Mouse (Mus musculus) retina, postnatal 1 day (tissue): Measurements from ENCODE around the gene Osbp2.

Source experiments
- DNase-seq: peaks from one replicate; pipeline ENCODE4 v3.0.0-alpha.2; 2012

Osbp2 gene

DNA sequence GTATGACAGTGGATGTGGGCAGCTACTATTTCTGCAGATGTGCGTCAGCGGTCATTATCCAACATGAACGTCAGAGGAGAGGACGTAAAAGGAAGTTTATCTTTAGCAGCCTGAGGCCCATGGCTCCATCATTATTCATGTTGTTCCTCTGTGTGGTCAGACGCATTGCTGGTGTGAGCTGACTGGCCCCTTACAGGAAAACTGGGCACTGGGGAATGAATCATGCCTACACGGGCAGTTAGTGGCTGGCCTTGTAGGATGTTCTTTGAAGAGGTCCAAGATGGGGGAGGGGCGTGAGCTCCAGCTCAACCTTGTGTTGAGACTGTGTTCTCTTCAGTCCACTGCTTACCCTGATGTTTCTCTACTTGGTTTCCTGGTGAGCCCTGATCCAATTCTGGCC is 109.0 kb downstream of the Osbp2 start:
- no peak for DNase-seq

DNA sequence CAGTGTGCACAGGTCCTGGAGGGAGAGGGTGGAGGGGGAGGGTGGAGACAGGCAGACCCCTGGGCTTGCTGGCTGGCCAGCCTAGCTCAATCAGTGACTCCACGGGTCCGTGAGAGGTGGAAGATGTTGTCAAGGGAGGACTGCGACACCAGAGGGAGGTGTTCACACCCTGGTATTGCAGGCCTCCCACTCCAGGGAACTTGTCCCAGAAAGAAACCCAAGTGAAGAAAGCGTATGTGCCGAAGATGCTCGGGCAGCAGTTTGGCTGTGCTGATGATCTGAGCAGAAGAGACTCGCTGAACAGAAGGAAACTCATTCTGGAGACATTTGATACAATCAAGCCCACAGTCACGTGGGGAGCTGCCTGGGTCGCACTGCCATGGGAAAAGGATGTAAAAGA is 109.8 kb downstream of the Osbp2 start:
- DNase-seq = no peak

DNA sequence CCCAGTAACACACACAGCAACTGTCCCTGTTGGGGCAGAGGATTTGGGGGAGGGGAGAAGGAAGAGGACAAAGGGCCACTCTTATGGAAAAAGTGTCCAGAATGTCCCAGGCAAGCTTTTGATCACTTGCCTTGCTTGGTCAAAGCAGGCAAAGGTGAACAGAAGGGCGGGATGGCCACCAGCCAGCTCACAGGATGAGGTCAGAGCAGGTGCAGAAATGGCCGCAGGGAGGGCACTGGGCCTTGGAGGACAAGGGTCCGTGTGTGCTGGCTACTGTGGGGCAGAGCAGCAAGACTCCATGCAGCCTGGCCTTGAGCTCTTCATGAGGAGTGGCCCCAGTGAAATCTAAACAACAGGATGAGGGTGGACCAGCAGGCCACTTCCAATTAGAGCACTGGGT is 110.9 kb downstream of the Osbp2 start:
- peak; percentile 51 for DNase-seq

DNA sequence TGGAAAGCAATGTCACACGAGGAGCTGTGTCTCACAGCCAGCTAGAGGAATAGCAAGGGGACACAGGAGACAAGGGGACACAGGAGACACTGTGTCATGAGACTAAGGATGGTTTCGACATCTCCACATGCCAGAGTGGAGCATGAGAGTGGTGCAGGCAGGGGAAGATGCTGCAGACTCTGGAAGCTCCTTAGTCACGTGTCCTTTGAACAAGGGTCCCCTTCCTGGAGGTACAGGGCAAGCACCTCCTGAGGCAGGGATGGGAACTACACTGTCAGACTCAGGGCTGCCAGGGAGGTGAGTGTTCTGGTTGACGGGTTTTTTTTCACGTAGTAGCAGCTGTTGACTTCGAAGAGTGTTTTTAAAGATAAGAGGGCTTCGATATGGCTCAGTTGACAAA is 113.9 kb downstream of the Osbp2 start:
- DNase-seq = peak; percentile 22

DNA sequence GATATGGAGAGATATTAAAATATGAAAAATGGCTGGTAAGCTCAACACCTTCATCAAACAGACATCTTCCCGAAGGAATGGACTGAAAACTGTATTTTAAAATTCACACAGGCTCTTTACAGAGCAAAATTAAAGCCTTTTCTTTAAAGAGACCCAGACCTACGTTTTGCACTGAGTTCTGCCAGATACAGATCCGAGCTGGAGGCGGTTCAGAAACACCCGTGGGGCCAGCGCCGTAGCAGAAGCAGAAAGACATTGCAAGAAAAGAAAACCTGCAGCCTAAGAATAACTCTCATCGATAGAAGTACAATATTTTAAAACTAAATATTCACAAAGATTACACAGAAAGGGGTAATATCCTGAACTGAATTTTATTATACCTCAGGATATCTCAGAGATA is 121.3 kb downstream of the Osbp2 start:
- no peak for DNase-seq

DNA sequence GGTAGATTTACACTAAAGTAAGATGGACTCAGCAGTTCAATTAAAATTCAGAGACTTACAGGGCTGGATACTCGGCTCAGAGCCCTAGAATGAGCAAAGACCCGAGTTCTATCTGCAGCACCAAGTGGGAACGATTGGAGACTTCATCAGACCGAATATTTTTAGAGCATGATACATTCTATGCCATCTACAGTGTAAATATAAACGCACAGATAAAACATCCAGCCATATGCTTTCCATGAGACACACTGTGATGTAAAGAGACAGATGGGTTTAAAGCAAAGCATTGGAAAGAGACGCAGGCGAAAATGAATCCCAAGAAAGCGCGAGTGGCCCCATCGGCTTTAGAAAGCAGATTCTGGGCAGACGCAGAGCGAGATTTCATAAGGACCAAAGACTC is 122.5 kb downstream of the Osbp2 start:
- no peak for DNase-seq

DNA sequence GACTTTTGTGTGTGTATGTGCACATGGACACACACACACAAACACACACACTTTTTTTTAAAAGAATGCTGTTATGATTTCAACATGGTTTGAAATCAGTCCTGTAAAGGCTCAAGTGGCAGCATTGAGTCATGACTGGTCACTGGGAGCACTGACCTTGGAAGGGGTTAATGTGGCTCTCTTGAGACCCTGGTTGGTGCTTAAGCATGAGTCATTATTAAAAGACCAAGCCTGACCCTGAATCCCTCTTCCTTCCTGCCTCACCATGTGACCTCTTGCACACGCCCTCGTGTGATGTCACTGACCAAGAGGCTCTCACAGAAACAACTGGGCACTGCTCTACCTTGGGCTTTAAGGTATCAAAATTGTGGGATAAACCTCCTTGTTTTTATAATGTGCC is 124.9 kb downstream of the Osbp2 start:
- no peak for DNase-seq

DNA sequence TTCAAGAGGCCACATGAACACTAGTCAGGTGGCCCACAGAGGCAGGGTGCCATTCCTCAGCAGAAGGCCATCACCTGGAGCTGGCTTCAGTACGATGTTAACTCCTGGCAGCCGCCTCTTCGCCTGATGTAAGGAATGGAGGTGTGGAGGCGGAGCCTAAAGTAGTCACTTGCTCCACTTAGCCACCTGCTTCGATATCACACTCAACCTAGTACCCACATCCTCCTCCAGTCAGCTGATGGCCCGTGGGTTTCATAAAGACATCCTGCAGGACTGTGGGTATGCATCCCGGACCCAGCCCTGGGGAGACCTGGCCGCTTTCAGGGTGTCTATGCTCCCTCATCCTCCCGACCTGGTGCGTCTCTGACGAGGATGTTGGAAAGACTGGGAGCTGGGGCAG is 128.0 kb downstream of the Osbp2 start:
- no peak for DNase-seq

DNA sequence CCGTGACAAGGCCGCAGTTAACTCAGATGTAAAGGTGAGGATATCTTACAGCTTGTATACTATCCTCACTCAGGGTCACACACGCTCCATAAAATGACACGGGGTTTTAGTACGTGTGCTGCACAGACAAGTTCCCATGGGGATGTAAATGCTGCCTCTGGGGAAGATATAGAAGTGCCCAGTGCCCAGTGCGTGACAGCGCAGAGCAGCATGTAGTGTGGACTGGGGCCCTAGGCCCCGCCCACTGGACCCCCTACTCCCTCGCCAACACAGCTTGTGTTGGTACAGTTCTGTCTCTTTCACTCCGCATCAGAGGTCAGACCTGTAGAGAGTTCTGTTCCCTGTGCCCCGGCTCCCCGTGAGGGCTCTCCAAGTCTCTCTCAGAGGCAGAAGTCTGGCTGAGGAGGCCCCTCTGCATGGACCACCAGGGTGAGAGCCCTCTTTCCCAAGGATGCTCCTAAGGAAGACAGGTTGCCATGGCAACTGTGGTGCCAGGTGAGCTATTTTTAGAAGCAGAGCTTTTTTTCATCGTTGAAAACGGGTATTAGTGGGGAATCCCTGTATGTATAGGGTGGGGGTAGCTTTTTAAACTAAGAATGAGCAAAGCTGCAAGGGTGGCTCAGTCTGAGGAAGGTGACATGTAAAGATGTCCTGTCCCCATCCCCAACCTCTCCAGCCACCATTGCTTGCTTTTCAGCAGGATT is 129.6 kb downstream of the Osbp2 start:
- peak; percentile 25 for DNase-seq

DNA sequence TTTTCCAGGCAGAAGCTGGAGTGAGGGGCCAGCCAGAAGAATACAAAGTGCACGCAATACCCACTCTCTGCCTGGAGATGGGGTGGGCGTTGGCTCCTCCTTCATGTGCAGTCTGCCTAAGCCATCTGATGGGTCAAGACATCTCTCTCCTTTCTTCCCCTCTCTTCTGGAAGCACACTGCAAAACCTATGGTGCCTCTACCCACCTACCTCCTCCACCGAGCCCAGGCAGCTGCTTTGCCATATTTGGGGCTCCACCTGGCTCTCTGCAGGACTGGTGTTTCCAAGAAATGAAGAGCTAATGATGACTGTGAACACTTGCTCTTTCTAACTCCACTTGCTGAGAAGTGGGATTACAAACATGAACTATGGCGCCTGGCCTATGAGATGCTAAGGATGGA is 132.2 kb downstream of the Osbp2 start:
- DNase-seq = no peak

DNA sequence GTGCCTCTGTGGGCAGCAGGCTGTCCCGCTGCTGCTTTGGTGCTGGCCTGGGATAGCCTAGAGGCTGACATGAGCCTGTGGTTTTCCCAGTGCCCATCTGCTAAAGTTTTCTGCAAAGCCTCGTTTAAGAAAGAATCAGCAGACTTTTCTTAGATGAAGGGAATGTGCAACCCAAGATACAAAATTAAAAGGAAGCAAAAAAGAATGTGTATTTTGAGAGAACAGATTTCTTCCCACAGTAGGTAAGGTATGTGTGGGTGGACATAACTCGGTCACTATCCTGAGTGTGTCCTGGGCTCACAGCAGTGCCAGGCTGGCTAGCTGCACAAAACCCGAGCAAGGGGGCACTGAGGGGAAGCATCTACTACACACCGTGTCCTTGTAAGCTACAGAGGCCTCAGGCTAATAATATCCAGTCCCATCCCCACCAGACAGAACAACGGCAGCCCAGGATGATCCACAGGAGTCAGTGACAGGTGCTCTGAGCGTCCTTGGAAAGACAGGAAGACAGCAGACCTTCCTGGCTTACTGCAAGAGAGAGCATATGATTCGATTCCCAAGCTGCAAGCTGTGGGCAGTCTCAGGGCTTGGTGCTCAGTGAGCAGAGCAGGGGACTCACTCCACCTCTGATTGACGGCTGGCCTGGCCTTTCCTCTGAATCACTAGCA is 136.1 kb downstream of the Osbp2 start:
- DNase-seq = no peak

DNA sequence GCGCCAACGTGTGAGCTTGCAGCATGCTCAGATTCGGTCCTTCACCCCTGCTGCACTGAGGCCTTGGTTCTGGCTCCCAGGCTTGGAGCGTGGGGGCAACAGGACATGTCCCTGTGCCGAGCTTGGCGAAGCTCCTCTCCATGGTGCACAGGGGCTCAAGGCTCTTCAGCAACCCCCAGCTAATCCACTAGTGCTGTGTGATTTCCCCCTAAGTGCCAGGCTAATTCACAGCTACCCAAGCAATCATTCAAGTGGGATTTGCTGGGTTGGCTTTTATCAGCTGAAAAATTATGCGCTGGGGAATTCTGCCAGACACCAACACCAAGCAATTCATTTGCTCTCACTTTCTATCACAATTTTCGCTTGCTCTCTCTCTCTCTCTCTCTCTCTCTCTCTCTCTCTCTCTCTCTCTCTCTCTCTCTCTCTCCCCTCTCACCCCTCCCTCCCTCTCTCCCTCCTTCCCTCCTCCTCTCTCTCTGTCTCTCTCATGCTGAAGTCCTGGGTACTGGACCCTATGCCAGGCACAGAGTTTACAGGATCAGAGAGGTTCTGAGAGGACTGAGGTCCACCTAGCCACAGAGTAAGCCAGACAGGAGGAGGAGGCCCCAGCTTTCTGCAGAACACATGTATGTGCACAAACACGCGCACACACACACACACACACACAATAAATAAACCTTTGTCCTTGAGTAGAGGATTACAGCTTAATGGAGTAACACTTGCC is 138.2 kb downstream of the Osbp2 start:
- peak; percentile 35 for DNase-seq

DNA sequence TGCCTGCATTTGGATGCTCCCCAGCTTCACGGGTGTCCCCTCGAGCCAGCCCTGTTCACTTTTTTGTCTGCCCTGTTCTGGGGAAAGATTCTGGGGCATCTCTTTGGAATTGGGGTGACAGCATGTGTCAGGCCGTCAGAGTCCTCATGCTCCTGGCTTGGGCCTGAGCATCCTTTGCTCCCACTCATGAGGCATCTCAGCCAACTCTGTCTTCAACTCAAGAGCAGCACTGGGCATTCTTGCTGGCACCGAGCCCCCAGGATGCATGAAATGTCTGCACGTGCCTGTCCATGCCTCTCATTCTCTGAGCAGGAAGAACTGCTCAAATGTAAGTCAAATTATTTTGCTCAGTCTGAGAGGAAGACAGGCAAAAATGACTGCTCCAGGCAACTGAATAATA is 139.0 kb downstream of the Osbp2 start:
- DNase-seq = no peak

DNA sequence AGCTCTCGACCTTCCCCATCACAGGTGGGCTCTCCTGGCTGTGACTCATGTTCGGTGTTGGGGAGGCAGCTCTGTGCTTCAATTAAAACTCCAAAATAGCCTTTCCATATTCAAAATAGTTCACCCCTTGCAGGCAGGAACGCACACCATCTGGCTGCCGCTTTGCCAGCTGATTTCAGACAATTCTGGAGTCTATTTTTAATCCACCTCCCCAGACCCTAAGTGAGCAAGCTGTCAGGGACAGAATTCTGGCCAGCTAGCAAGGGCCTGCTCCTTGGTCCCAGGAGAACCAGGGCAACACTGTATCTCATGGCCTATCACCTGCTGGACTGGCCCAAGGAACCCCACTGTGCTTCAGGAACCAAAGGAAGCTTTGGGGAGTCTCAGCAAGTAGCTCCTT is 139.8 kb downstream of the Osbp2 start:
- no peak for DNase-seq

DNA sequence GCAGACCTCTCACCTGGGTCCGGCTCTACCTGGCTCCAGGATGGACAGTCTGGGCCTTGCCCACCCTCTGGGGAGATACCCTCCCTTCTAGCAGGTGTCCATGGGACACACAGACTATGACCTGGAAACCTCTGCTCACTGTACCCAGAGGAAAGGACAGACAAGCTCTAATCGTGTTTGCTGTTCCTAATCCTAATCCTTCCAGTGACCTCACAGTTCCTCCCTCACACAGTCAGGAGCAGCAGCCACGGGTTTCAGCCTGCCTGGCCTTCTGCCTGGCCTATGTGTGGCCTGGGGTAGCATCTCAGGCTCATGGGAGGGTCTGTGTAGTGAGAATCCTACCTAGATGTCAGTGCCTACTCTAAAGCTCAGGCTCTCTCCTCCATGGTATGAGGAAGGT is 140.8 kb downstream of the Osbp2 start:
- peak; percentile 61 for DNase-seq

DNA sequence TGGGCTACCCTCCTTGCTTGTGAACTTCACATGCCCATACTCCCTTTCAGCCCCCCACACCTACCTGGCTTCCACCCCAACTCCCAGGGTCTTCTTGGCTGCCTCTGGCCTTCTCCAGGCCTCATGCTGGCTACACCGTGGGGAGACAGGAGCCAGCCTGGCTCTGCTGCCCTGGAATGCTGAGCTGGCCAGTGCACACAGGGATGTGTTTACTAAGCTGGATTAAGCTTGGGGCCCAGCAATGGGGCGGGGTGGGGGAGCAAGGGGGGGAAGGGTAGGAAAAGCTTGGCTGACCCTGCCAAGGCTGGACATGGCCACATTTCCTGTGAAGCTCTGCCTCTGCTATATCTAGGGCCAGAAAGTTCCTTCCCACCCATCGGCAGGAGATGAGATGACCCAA is 141.7 kb downstream of the Osbp2 start:
- DNase-seq = peak; percentile 51

DNA sequence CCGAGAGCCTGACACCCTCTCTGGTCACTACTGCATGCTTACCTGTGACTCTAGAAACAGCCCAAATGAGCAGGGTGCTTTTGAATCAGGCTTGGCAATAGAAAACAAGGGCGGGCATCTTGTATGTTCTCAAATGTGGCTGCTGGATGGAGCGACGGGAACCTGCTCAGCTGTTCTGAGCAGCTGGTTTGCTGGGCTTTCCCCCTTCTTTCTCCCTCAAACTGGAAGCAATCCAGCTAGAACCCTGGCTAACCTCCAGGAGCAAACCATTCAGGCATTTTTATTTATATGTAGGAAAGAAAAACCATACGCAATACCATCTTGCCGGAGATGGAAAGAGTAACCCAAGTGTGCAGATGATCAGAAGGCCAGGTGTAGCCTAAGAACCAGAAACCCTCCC is 147.0 kb downstream of the Osbp2 start:
- DNase-seq = no peak

DNA sequence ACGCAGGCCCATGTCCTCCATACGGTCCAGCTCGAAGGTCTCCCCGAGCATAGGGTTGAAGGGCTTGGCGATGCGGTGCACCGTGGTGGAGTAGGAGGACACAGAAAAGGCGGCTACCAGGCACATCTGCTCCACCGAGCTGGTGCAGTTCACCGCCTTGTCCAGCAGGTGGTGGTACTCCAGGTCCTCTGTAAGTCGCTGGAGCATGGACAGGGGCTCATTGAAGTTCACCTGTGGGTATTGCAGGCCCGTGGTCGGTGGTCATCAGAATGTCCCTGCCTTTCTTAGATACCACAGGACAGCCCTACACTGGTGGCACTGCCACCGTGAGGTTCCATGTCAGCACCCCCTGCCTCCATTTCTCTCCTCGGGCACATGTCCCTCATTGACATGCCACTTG is 149.2 kb downstream of the Osbp2 start:
- DNase-seq = peak; percentile 71

DNA sequence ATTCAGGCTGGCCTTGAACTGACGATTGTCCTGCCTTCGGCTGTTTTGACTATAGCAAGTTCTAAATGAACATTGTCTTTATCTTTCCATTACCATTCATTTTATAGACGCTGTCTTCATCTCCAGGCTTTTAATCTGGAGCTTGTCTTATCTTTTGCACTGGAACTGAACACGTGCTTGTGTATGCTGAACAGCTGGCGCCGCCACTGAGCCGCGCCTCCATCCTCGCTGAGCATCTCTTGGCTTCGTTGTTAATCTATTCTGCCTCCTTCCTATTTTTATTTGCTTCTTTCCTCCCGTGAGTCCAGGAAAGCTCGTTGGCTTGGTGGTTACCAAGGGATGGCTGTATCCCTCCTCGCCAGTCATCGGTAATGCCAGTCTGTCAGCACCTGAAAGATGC is 153.5 kb downstream of the Osbp2 start:
- DNase-seq = no peak

DNA sequence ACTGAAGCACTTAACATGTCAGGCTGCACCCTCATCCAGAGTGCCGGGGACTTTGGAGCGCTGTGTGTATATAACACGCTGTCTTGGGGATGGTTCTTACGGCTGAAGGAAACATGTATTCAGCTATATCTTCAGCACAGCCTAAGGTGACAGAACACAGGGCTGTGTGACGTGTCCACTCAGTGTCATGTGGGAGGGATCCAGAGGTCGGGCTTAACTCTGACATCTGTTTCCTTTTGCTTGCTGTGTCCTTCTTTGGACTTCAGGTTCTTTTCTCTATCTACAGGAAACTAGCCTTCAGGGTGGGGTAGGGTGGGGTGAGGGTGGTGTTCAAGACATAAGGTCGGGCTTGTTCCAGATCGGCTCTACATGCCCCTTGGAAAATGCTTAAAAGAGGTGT is 156.6 kb downstream of the Osbp2 start:
- no peak for DNase-seq

DNA sequence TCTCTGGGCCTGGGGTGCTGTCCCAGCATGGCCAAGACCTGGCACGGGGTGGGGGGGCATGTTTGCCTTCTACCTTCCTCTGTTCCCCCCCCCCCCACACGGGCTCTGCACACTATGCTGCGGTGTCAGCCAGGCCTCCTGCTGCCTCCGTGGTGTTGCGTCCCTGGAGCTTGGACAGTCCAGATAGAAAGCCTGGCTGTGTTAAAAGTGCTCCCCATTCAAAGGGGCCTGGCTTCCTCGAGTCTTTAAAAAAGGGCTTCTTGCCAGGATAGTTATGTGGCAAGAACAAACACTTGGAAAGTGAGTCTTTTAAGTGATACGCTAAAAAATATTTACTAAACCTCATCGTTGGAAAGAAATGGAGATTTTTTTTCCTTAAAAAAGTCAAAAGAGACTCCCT is 159.3 kb downstream of the Osbp2 start:
- DNase-seq = no peak

DNA sequence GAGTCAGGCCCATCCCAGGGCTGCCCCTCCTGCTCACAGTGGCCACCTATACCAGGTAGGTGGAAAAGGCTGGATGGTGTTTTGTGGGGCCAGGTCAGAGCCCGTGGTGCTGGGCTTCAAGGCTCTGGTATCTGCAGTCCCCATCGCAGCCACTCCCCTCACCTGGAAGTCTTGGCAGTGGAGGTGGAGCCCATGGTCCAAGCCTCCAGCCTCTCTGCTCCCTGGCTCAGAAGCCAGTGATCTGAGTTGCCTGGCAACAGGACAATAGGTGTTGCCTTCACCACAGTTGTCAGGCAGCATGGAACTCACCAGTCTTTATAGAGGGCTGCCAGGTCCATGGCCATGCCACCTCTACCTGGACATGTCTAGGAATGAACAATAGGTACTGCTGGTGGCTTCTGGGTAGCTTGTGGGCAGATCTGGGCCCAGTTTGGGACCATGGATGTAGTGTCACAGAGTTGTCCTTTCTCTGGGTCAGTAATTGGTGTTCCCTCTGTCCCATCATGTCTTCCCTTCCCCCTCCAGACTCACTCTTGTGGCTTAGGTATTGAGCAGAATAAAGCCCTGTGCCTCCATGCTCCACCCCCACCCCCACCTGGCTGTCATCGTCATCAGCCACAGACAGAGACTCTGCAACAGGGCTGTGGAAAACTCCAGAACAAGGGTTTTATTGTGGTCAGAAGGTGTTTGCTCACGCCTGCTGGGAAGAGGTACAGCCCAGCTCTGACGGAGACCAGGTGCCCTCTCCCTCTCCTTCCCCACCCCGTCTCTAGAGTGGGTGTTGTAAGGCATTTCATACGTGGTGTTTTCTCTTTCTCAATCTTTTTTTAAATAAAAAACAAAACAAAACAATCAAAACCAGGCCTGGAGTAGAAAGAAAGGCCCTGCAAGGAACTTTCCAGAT is 160.4 kb downstream of the Osbp2 start:
- no peak for DNase-seq

DNA sequence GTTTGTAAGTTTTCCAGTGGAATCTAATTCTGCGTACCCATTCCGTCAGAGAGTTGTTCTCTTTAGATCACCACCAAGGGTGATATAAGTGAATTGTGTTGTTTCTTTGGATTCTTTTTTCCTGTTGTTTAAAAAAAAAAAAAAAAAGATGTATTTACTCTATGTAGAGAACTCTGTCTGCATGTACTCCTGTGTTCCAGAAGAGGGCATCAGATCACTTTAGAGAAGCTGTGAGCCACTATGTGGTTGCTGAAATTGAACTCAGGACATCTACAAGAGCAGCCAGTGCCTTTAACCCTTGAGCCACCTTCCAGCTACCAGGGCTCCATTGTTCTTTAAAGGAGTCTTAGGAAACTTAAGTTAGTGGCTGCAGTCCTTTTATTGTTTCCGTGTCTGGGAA is 166.3 kb downstream of the Osbp2 start:
- DNase-seq = no peak
